Mouse (Mus musculus): ENCODE results near the gene Atp8b4.
"Not testable (repeated sequence)": the region's sequence is repeated elsewhere in the genome, so short reads cannot be mapped to it uniquely, and the experiment has no call there.

The Atp8b4 gene

GRCm38 (mm10) chr2:126496838-126497237 lies 3.6 kb downstream of the Atp8b4 start:
- in situ Hi-C loops (cut with MboI, MseI), result no loop called here

GRCm38 (mm10) chr2:126495832-126496695 lies 4.4 kb downstream of the Atp8b4 start:
- in situ Hi-C loops (cut with MboI, MseI), result no loop called here

GRCm38 (mm10) chr2:126495230-126495629 lies 5.2 kb downstream of the Atp8b4 start:
- in situ Hi-C loops (cut with MboI, MseI), result no loop called here

GRCm38 (mm10) chr2:126493306-126493705 lies 7.2 kb downstream of the Atp8b4 start:
- in situ Hi-C loops (cut with MboI, MseI), result no loop called here

- in situ Hi-C loops (cut with MboI, MseI), result no loop called here
Observed at GRCm38 (mm10) chr2:126492713-126493112, 7.8 kb downstream of the Atp8b4 start.

GRCm38 (mm10) chr2:126491446-126491845 lies 9.0 kb downstream of the Atp8b4 start:
- in situ Hi-C loops (cut with MboI, MseI), result no loop called here

GRCm38 (mm10) chr2:126490573-126490972 lies 9.9 kb downstream of the Atp8b4 start:
- in situ Hi-C loops (cut with MboI, MseI), result no loop called here

- in situ Hi-C loops (cut with MboI, MseI), result no loop called here
Observed at GRCm38 (mm10) chr2:126485262-126486017, 15.0 kb downstream of the Atp8b4 start.

GRCm38 (mm10) chr2:126483337-126483736 lies 17.1 kb downstream of the Atp8b4 start:
- in situ Hi-C loops (cut with MboI, MseI), result no loop called here

GRCm38 (mm10) chr2:126477556-126477955 lies 22.9 kb downstream of the Atp8b4 start:
- in situ Hi-C loops (cut with MboI, MseI), result no loop called here

- in situ Hi-C loops (cut with MboI, MseI), result no loop called here
Observed at GRCm38 (mm10) chr2:126475681-126476410, 24.6 kb downstream of the Atp8b4 start.

- in situ Hi-C loops (cut with MboI, MseI), result no loop called here
Observed at GRCm38 (mm10) chr2:126474019-126474418, 26.5 kb downstream of the Atp8b4 start.

- in situ Hi-C loops (cut with MboI, MseI), result no loop called here
Observed at GRCm38 (mm10) chr2:126472836-126473235, 27.6 kb downstream of the Atp8b4 start.

- in situ Hi-C loops (cut with MboI, MseI), result no loop called here
Observed at GRCm38 (mm10) chr2:126467790-126468189, 32.7 kb downstream of the Atp8b4 start.

GRCm38 (mm10) chr2:126466391-126467134 lies 33.9 kb downstream of the Atp8b4 start:
- in situ Hi-C loops (cut with MboI, MseI), result no loop called here

- in situ Hi-C loops (cut with MboI, MseI), result no loop called here
Observed at GRCm38 (mm10) chr2:126458661-126459060, 41.8 kb downstream of the Atp8b4 start.

- in situ Hi-C loops (cut with MboI, MseI), result not testable (repeated sequence)
Observed at GRCm38 (mm10) chr2:126457759-126458158, 42.7 kb downstream of the Atp8b4 start.

- in situ Hi-C loops (cut with MboI, MseI), result no loop called here
Observed at GRCm38 (mm10) chr2:126450937-126451302, 49.6 kb downstream of the Atp8b4 start.

GRCm38 (mm10) chr2:126450210-126450936 lies 50.1 kb downstream of the Atp8b4 start:
- in situ Hi-C loops (cut with MboI, MseI), result no loop called here

GRCm38 (mm10) chr2:126445039-126445438 lies 55.4 kb downstream of the Atp8b4 start:
- in situ Hi-C loops (cut with MboI, MseI), result no loop called here

- in situ Hi-C loops (cut with MboI, MseI), result no loop called here
Observed at GRCm38 (mm10) chr2:126441586-126441985, 58.9 kb downstream of the Atp8b4 start.

Measured in regulatory T cell (primary cell).